Mouse (Mus musculus) lung, postnatal 25 days (tissue): ENCODE data around the gene Wnt4.

Experiments used
- DNase-seq: peaks from one replicate; pipeline ENCODE4 v3.0.0; 2022; ENCODE audit warnings: low spot score

Gene Wnt4

GRCm38 (mm10) chr4:137279346-137279745 is 2.1 kb downstream of the Wnt4 start:
- DNase-seq, result no peak

- DNase-seq, result no peak
These were observed 4.0 kb downstream of the Wnt4 start for GRCm38 (mm10) chr4:137281273-137281672.

- no peak for DNase-seq
These were observed 4.8 kb downstream of the Wnt4 start for GRCm38 (mm10) chr4:137282122-137282521.

GRCm38 (mm10) chr4:137282584-137283406 is 5.5 kb downstream of the Wnt4 start:
- no peak for DNase-seq

- DNase-seq, result no peak
These were observed 6.1 kb downstream of the Wnt4 start for GRCm38 (mm10) chr4:137283407-137283732.

GRCm38 (mm10) chr4:137285876-137286661 is 8.8 kb downstream of the Wnt4 start:
- no peak for DNase-seq

GRCm38 (mm10) chr4:137286662-137286953 is 9.3 kb downstream of the Wnt4 start:
- DNase-seq, result no peak

GRCm38 (mm10) chr4:137287206-137287605 is 9.9 kb downstream of the Wnt4 start:
- no peak for DNase-seq

GRCm38 (mm10) chr4:137287818-137288217 is 10.5 kb downstream of the Wnt4 start:
- peak; percentile 63 for DNase-seq

GRCm38 (mm10) chr4:137289701-137290100 is 12.4 kb downstream of the Wnt4 start:
- DNase-seq, result no peak

- DNase-seq, result no peak
These were observed 13.0 kb downstream of the Wnt4 start for GRCm38 (mm10) chr4:137290250-137290649.

GRCm38 (mm10) chr4:137292625-137293024 is 15.3 kb downstream of the Wnt4 start:
- DNase-seq, result no peak

- DNase-seq, result no peak
These were observed 16.7 kb downstream of the Wnt4 start for GRCm38 (mm10) chr4:137294032-137294431.

- no peak for DNase-seq
These were observed 17.2 kb downstream of the Wnt4 start for GRCm38 (mm10) chr4:137294474-137294873.

GRCm38 (mm10) chr4:137294951-137295350 is 17.7 kb downstream of the Wnt4 start:
- no peak for DNase-seq

- no peak for DNase-seq
These were observed 20.3 kb downstream of the Wnt4 start for GRCm38 (mm10) chr4:137297611-137298010.

- DNase-seq, result no peak
These were observed 21.1 kb downstream of the Wnt4 start for GRCm38 (mm10) chr4:137298406-137298805.

GRCm38 (mm10) chr4:137300227-137300626 is 22.9 kb downstream of the Wnt4 start:
- DNase-seq, result no peak

GRCm38 (mm10) chr4:137301635-137302034 is 24.3 kb downstream of the Wnt4 start:
- no peak for DNase-seq

GRCm38 (mm10) chr4:137304106-137304505 is 26.8 kb downstream of the Wnt4 start:
- no peak for DNase-seq

GRCm38 (mm10) chr4:137305066-137305465 is 27.8 kb downstream of the Wnt4 start:
- no peak for DNase-seq

GRCm38 (mm10) chr4:137305831-137306576 is 28.7 kb downstream of the Wnt4 start:
- no peak for DNase-seq

GRCm38 (mm10) chr4:137306577-137306888 is 29.2 kb downstream of the Wnt4 start:
- no peak for DNase-seq
